Mouse (Mus musculus): ENCODE results near the gene 9930104L06Rik.

- no peak for TF ChIP-seq POLR2A (IDR thresholded peaks at IDR 0.05; ENCODE audit: borderline replicate concordance, control insufficient read depth, low read depth, low read length)
- no peak for TF ChIP-seq CTCF (IDR thresholded peaks at IDR 0.05; ENCODE audit: control insufficient read depth, insufficient read depth, low read length)
Measured at GRCm38 (mm10) chr4:124964912-124965599, 28.2 kb downstream of the 9930104L06Rik start.

All from bone marrow, adult 2 months (tissue).